Comparison of ENCODE assay signal across 19 mouse cellular contexts in genomic region chr11:111159299-111159698, GRCm38 (mm10).
DNase-seq lines count a peak whose midpoint lies in the region; ATAC-seq and TF ChIP-seq lines count a peak whose summit lies in the region.
"Had no signal": no experiment of that assay in that cellular context is flagged by ENCODE, and none has a peak within 500 bp of the region (broad histone marks: within the 10 kb centered on the region; RNA-seq: fewer than 3 reads in every experiment).

No protein-coding gene starts in this region.

- no peaks in the 10 kb centered on the region for H3K4me1 ChIP-seq in liver, adult 2 months (ENCODE audit: control insufficient read depth, insufficient read depth, low read length)
- no peaks in the 10 kb centered on the region for H3K4me1 ChIP-seq in liver, postnatal 0 days (ENCODE audit: insufficient read depth)
- H3K4me1 ChIP-seq in CH12.LX (ENCODE audit: control insufficient read depth in 1 of 2, insufficient read depth in 2 of 2) = peaks cover 0 to 20% of the 10 kb centered on the region in 2 experiments; a peak in 2 of 4 replicates

- no peak for TF ChIP-seq CTCF in liver, adult 2 months (IDR thresholded peaks at IDR 0.05; ENCODE audit: low read depth, low read length)
- TF ChIP-seq CTCF in liver, postnatal 0 days (IDR thresholded peaks at IDR 0.05; ENCODE audit: low read depth) = no peak
- no peak for TF ChIP-seq CTCF in CH12.LX (conservative IDR thresholded peaks at IDR 0.05 in 1 of 2, IDR thresholded peaks at IDR 0.05 in 1 of 2; ENCODE audit: low read depth in 2 of 2, low read length in 2 of 2)

- H3K79me2 ChIP-seq in liver, adult 2 months (ENCODE audit: control insufficient read depth, insufficient read depth, low read length) = no peaks in the 10 kb centered on the region
- H3K79me2 ChIP-seq in CH12.LX (replicated peaks; ENCODE audit: control insufficient read depth, extremely low read depth, insufficient read depth, poor library complexity, severe bottlenecking) = no peaks in the 10 kb centered on the region

- no peaks in the 10 kb centered on the region for H3K36me3 ChIP-seq in liver, adult 2 months (ENCODE audit: control insufficient read depth, insufficient read depth, low read length)
- H3K36me3 ChIP-seq in liver, postnatal 0 days (replicated peaks; ENCODE audit: insufficient read depth, low read length) = no peaks in the 10 kb centered on the region
- no peaks in the 10 kb centered on the region for H3K36me3 ChIP-seq in CH12.LX (replicated peaks in 1 of 2; ENCODE audit: control insufficient read depth in 1 of 2, insufficient read depth in 1 of 2, low read length in 1 of 2)
- H3K36me3 ChIP-seq: G1E had no signal

- H3K4me2 ChIP-seq in liver, postnatal 0 days (ENCODE audit: low read depth, low read length) = no peak overlapping the region
- no peak overlapping the region for H3K4me2 ChIP-seq in CH12.LX (ENCODE audit: insufficient read depth, low read depth, poor library complexity, severe bottlenecking)

- in situ Hi-C loops in CH12.LX (cut with MboI; ENCODE audit: low pct_ligation_motif_present, low pct_unique_long_range_greater_than_20kb, low sequenced_read_pairs) = loop anchor here (25.0 kb wide), 1 partner anchor 153 kb away; no protein-coding TSS in a partner anchor

- 72% methylated on average over 2 of the region's 2 CpGs for WGBS in liver, adult 2 months
- WGBS in liver, postnatal 0 days (ENCODE audit: insufficient replicate concordance) = 64% methylated on average over 2 of the region's 2 CpGs

- DNase-seq in liver, adult 2 months (ENCODE audit: extremely low read depth, low read depth, low spot score) = peak; percentile 5
- DNase-seq in liver, postnatal 0 days = no peak
- DNase-seq in CH12.LX (ENCODE audit: extremely low read depth) = peak; percentile 77
- DNase-seq in kidney, adult 8-10 months = no peak
- DNase-seq: adrenal gland, adult 2 months; adrenal gland, adult 8-10 months; adrenal gland, postnatal 10 days; adrenal gland, postnatal 14 days; adrenal gland, postnatal 25 days; adrenal gland, postnatal 36 days; B cell, adult 2 months; cerebellum, adult 11 months; cerebellum, adult 11-12 months; cerebellum, adult 18-20 months; cerebellum, adult 2 months had no signal

- no peak for TF ChIP-seq EP300 in liver, postnatal 0 days (IDR thresholded peaks at IDR 0.05; ENCODE audit: low read depth)
- TF ChIP-seq EP300 in CH12.LX (IDR thresholded peaks at IDR 0.05; ENCODE audit: low read length) = peak; percentile 36; the same call in 1 of the 2 replicates

- no peaks in the 10 kb centered on the region for H3K9me3 ChIP-seq in liver, postnatal 0 days (ENCODE audit: low read length)
- H3K9me3 ChIP-seq in CH12.LX (replicated peaks; ENCODE audit: low read length) = no peaks in the 10 kb centered on the region

- H3K27me3 ChIP-seq in liver, adult 2 months (ENCODE audit: control insufficient read depth, insufficient read depth, low read length) = no peaks in the 10 kb centered on the region
- H3K27me3 ChIP-seq in liver, postnatal 0 days (ENCODE audit: insufficient read depth, low read length) = no peaks in the 10 kb centered on the region
- no peaks in the 10 kb centered on the region for H3K27me3 ChIP-seq in CH12.LX (replicated peaks)
- H3K27me3 ChIP-seq: Patski had no signal

- no peak for TF ChIP-seq RAD21 in CH12.LX (IDR thresholded peaks at IDR 0.05; ENCODE audit: low read depth, low read length)

- no peak overlapping the region for H3K9ac ChIP-seq in liver, adult 2 months (ENCODE audit: low read depth, low read length)
- no peak overlapping the region for H3K9ac ChIP-seq in liver, postnatal 0 days (replicated peaks)
- H3K9ac ChIP-seq in CH12.LX (ENCODE audit: insufficient read depth, low read depth) = no peak overlapping the region

- dilution Hi-C loops in CH12.LX (cut with MboI; ENCODE audit: extremely low pct_ligation_motif_present, extremely low pct_unique_long_range_greater_than_20kb, low sequenced_read_pairs) = no loop called here

- ATAC-seq in liver, postnatal 0 days = no peak
- ATAC-seq: activated CD4-positive, CD25-positive, alpha-beta regulatory T cell, adult 4 months; CD4-positive, CD25-positive, alpha-beta regulatory T cell, adult 4 months; Patski had no signal

- no peak for TF ChIP-seq POLR2A in liver, adult 2 months (IDR thresholded peaks at IDR 0.05; ENCODE audit: extremely low read depth, insufficient read depth, low read length)
- no peak for TF ChIP-seq POLR2A in CH12.LX (IDR thresholded peaks at IDR 0.05; ENCODE audit: low read depth, low read length)

- no peak overlapping the region for H3K4me3 ChIP-seq in liver, adult 2 months (ENCODE audit: insufficient read depth, low read depth, low read length)
- no peak overlapping the region for H3K4me3 ChIP-seq in liver, postnatal 0 days (ENCODE audit: low read depth, low read length)
- H3K4me3 ChIP-seq in CH12.LX (replicated peaks in 1 of 3; ENCODE audit: low read depth in 2 of 3, low read length in 2 of 3, poor library complexity in 1 of 3) = no peak overlapping the region

- no peak overlapping the region for H3K27ac ChIP-seq in liver, adult 2 months (replicated peaks; ENCODE audit: insufficient read depth, low read depth, low read length)
- H3K27ac ChIP-seq in liver, postnatal 0 days (ENCODE audit: low read depth) = no peak overlapping the region
- H3K27ac ChIP-seq in CH12.LX (ENCODE audit: insufficient read depth, low read depth) = no peak overlapping the region

TF ChIP-seq in CH12.LX, 34 proteins besides CTCF, POLR2A, EP300 and RAD21:
- TF ChIP-seq MEF2A (IDR thresholded peaks at IDR 0.05; ENCODE audit: borderline replicate concordance, low read depth, low read length) (peak; percentile 64; the same call in 1 of the 2 replicates), SMC3 (IDR thresholded peaks at IDR 0.05; ENCODE audit: low read depth, low read length) (no peak), USF2 (conservative IDR thresholded peaks at IDR 0.05; ENCODE audit: low read depth, low read length) (no peak), IRF4 (IDR thresholded peaks at IDR 0.05; ENCODE audit: low read depth, low read length) (peak; percentile 82), ETS1 (conservative IDR thresholded peaks at IDR 0.05; ENCODE audit: low read depth, low read length) (peak; percentile 81), CHD1 (IDR thresholded peaks at IDR 0.05; ENCODE audit: low read depth, low read length) (no peak), KAT2A (IDR thresholded peaks at IDR 0.05; ENCODE audit: insufficient replicate concordance, low read length) (no peak), JUND (conservative IDR thresholded peaks at IDR 0.05; ENCODE audit: low read depth, low read length) (peak; percentile 61), GABPA (IDR thresholded peaks at IDR 0.05; ENCODE audit: insufficient replicate concordance, low read depth, low read length) (no peak), TBP (conservative IDR thresholded peaks at IDR 0.05; ENCODE audit: low read depth, low read length) (0 out of 2 replicates have a peak, but pooled peaks have one; percentile 32), JUN (IDR thresholded peaks at IDR 0.05; ENCODE audit: insufficient read depth, low read depth, low read length) (0 out of 2 replicates have a peak, but pooled peaks have one; percentile 34)

Comparison
In these comparisons a context has a peak if more than half of its experiments do, and no peak if none do; other contexts are left out.
1. DNase-seq: peak in liver, adult 2 months (single experiment) and CH12.LX (single experiment); none in liver, postnatal 0 days (single experiment) and kidney, adult 8-10 months (0 of 2).